Mouse (Mus musculus) MEL (cell line): Measurements from ENCODE around the gene Kat7. TPM values are rescaled to one million over a fixed set of nuclear protein-coding genes. Genes with fewer than 3 reads are reported as not detected.

Experiments used
- DNase-seq: peaks from one replicate; pipeline ENCODE4 v3.0.0; 2011; ENCODE audit warnings: low read depth, low spot score
- H3K27ac ChIP-seq: 2 replicates; pipeline ENCODE4 v1.5.1; 2012; ENCODE audit warnings: low read depth, mild to moderate bottlenecking, control low read depth, low read length, moderate library complexity; ENCODE audit not compliant: control insufficient read depth
- H3K27me3 ChIP-seq, 2 experiments: fragments of 150-350 bp in 1 of 2; sonication (generic) in 1 of 2; 2 replicates each; pipeline ENCODE4 v1.6.1; 2012; ENCODE audit warnings: low read length in 2 of 2, mild to moderate bottlenecking in 2 of 2, improper control_type of control experiment in 1 of 2, moderate library complexity in 1 of 2; ENCODE audit not compliant: insufficient read depth in 2 of 2, control insufficient read depth in 1 of 2
- H3K36me3 ChIP-seq, 2 experiments: 2 replicates each; pipeline ENCODE4 v1.6.1; 2012 to 2014; ENCODE audit warnings: low read length in 2 of 2, improper control_type of control experiment in 1 of 2, inconsistent platforms in 1 of 2, mild to moderate bottlenecking in 1 of 2; ENCODE audit not compliant: insufficient read depth in 2 of 2, control insufficient read depth in 1 of 2
- H3K4me1 ChIP-seq, 2 experiments: fragments of 150-350 bp in 1 of 2; sonication (generic) in 1 of 2; 2 replicates each; pipeline ENCODE4 v1.6.1; 2012; ENCODE audit warnings: low read length in 2 of 2, improper control_type of control experiment in 1 of 2, mild to moderate bottlenecking in 1 of 2; ENCODE audit not compliant: insufficient read depth in 2 of 2, control insufficient read depth in 1 of 2
- H3K4me3 ChIP-seq, 2 experiments: fragments of 150-350 bp in 1 of 2; sonication (generic) in 1 of 2; 2 replicates each; pipeline ENCODE4 v1.5.1; 2012; ENCODE audit warnings: low read depth in 2 of 2, low read length in 2 of 2, mild to moderate bottlenecking in 2 of 2, moderate library complexity in 2 of 2, control low read depth in 1 of 2, improper control_type of control experiment in 1 of 2; ENCODE audit not compliant: control insufficient read depth in 1 of 2, insufficient read depth in 1 of 2
- H3K79me2 ChIP-seq: 2 replicates; pipeline ENCODE4 v1.6.1; 2012; ENCODE audit warnings: mild to moderate bottlenecking, low read length, moderate library complexity; ENCODE audit not compliant: control insufficient read depth, poor library complexity, insufficient read depth
- H3K9ac ChIP-seq: 2 replicates; pipeline ENCODE4 v1.6.1; 2012; ENCODE audit warnings: low read depth, mild to moderate bottlenecking, control low read depth, low read length, moderate library complexity; ENCODE audit not compliant: control insufficient read depth, poor library complexity, severe bottlenecking
- H3K9me3 ChIP-seq: fragments of 150-350 bp; sonication (generic); replicated peaks from 2 replicates; pipeline ENCODE4 v1.6.1; 2012; ENCODE audit warnings: mild to moderate bottlenecking, low read length, improper control_type of control experiment, moderate library complexity; ENCODE audit not compliant: insufficient read depth
- CTCF ChIP-seq, 3 experiments: IDR thresholded peaks in 2 of 3; conservative IDR thresholded peaks in 1 of 3; 2 replicates each; pipeline ENCODE4 v1.5.1; 2011 to 2012; ENCODE audit warnings: low read length in 3 of 3, low read depth in 2 of 3, mild to moderate bottlenecking in 2 of 3, improper control_type of control experiment in 1 of 3, inconsistent platforms in 1 of 3, mixed read lengths in 1 of 3, moderate library complexity in 1 of 3; ENCODE audit not compliant: control insufficient read depth in 1 of 3, insufficient read depth in 1 of 3, poor library complexity in 1 of 3, severe bottlenecking in 1 of 3
- E2F4 ChIP-seq: IDR thresholded peaks from 2 replicates; pipeline ENCODE4 v1.6.1; 2011; ENCODE audit warnings: low read depth, low read length, improper control_type of control experiment, borderline replicate concordance
- EP300 ChIP-seq, 2 experiments: IDR thresholded peaks; 2 replicates each; pipeline ENCODE4 v1.6.1; 2011; ENCODE audit warnings: improper control_type of control experiment in 2 of 2, low read length in 2 of 2, low read depth in 1 of 2, mild to moderate bottlenecking in 1 of 2
- ETS1 ChIP-seq: IDR thresholded peaks from 2 replicates; pipeline ENCODE4 v1.6.1; 2012; ENCODE audit warnings: low read depth, mild to moderate bottlenecking, inconsistent platforms, low read length, improper control_type of control experiment, moderate library complexity
- GABPA ChIP-seq: IDR thresholded peaks from 2 replicates; pipeline ENCODE4 v1.6.1; 2012; ENCODE audit warnings: low read depth, mild to moderate bottlenecking, inconsistent platforms, low read length, improper control_type of control experiment, moderate library complexity
- HCFC1 ChIP-seq: IDR thresholded peaks from 2 replicates; pipeline ENCODE4 v1.6.1; 2012; ENCODE audit warnings: low read depth, mild to moderate bottlenecking, inconsistent platforms, low read length, improper control_type of control experiment, moderate library complexity
- KAT2A ChIP-seq: conservative IDR thresholded peaks from 2 replicates; pipeline ENCODE4 v1.6.1; 2012; ENCODE audit warnings: low read depth, low read length, improper control_type of control experiment, inconsistent platforms
- MAFK ChIP-seq: IDR thresholded peaks from 2 replicates; pipeline ENCODE4 v1.6.1; 2011; ENCODE audit warnings: low read depth, mild to moderate bottlenecking, low read length, improper control_type of control experiment, borderline replicate concordance
- MAX ChIP-seq: IDR thresholded peaks from 2 replicates; pipeline ENCODE4 v1.6.1; 2011; ENCODE audit warnings: low read length, improper control_type of control experiment
- MXI1 ChIP-seq: IDR thresholded peaks from 2 replicates; pipeline ENCODE4 v1.6.1; 2011; ENCODE audit warnings: mild to moderate bottlenecking, low read depth, low read length, improper control_type of control experiment
- MYB ChIP-seq: IDR thresholded peaks from 2 replicates; pipeline ENCODE4 v1.6.1; 2011; ENCODE audit warnings: mild to moderate bottlenecking, low read depth, low read length, improper control_type of control experiment
- MYC ChIP-seq: IDR thresholded peaks from 2 replicates; pipeline ENCODE4 v1.6.1; 2011; ENCODE audit warnings: low read depth, mild to moderate bottlenecking, low read length, improper control_type of control experiment, moderate library complexity
- POLR2A ChIP-seq, 2 experiments: IDR thresholded peaks; 2 replicates each; pipeline ENCODE4 v1.6.1; 2011 to 2012; ENCODE audit warnings: low read length in 2 of 2, mild to moderate bottlenecking in 2 of 2, control low read depth in 1 of 2, improper control_type of control experiment in 1 of 2, low read depth in 1 of 2, moderate library complexity in 1 of 2; ENCODE audit not compliant: control insufficient read depth in 1 of 2, insufficient read depth in 1 of 2, poor library complexity in 1 of 2
- POLR2AphosphoS2 ChIP-seq: IDR thresholded peaks from 2 replicates; pipeline ENCODE4 v1.6.1; 2011; ENCODE audit warnings: low read length, improper control_type of control experiment
- POLR2AphosphoS5 ChIP-seq: IDR thresholded peaks from 2 replicates; pipeline ENCODE4 v1.6.1; 2012; ENCODE audit warnings: low read depth, borderline replicate concordance, mild to moderate bottlenecking, inconsistent platforms, low read length, moderate library complexity, mixed read lengths
- SMC3 ChIP-seq: IDR thresholded peaks from 2 replicates; pipeline ENCODE4 v1.6.1; 2011; ENCODE audit warnings: low read depth, low read length, improper control_type of control experiment
- TBP ChIP-seq: IDR thresholded peaks from 2 replicates; pipeline ENCODE4 v1.8.0; 2011; ENCODE audit warnings: low read depth, low read length, improper control_type of control experiment
- USF1 ChIP-seq: IDR thresholded peaks from 2 replicates; pipeline ENCODE4 v1.6.1; 2014; ENCODE audit warnings: low read depth, mild to moderate bottlenecking, inconsistent platforms, low read length, improper control_type of control experiment, moderate library complexity
- USF2 ChIP-seq, 2 experiments: IDR thresholded peaks; 2 replicates each; pipeline ENCODE4 v1.6.1; 2011 to 2012; ENCODE audit warnings: improper control_type of control experiment in 2 of 2, low read length in 2 of 2, borderline replicate concordance in 1 of 2, inconsistent platforms in 1 of 2, low read depth in 1 of 2, mild to moderate bottlenecking in 1 of 2; ENCODE audit not compliant: insufficient read depth in 1 of 2
- ZC3H11A ChIP-seq: IDR thresholded peaks from 2 replicates; pipeline ENCODE4 v1.6.1; 2012; ENCODE audit warnings: low read depth, mild to moderate bottlenecking, inconsistent platforms, low read length, improper control_type of control experiment
- ZKSCAN1 ChIP-seq: IDR thresholded peaks from 2 replicates; pipeline ENCODE4 v1.6.1; 2012; ENCODE audit warnings: low read depth, mild to moderate bottlenecking, inconsistent platforms, low read length, improper control_type of control experiment, moderate library complexity
- ZMIZ1 ChIP-seq: IDR thresholded peaks from 2 replicates; pipeline ENCODE4 v1.6.1; 2012; ENCODE audit warnings: low read depth, mild to moderate bottlenecking, inconsistent platforms, low read length, improper control_type of control experiment, moderate library complexity
- ZNF384 ChIP-seq: IDR thresholded peaks from 2 replicates; pipeline ENCODE4 v1.6.1; 2012; ENCODE audit warnings: low read depth, mild to moderate bottlenecking, inconsistent platforms, low read length, improper control_type of control experiment
- polyA plus RNA-seq, 2 experiments: library from polyadenylated mRNA; stranded (reverse) in 1 of 2; unstranded in 1 of 2; fragments of >175 nt in 1 of 2; fragments of >200 nt in 1 of 2; gene quantifications; 2 replicates each; pipeline versions ENCODE4 v1.2.1 to v1.2.4; 2012; ENCODE audit warnings: low replicate concordance in 2 of 2, low read depth in 1 of 2; ENCODE audit not compliant: insufficient read length in 2 of 2, insufficient read depth in 1 of 2, missing spikeins in 1 of 2
- total RNA-seq: library from RNA; depleted of rRNA; stranded (reverse); fragments of 300-350 nt; gene quantifications from 2 replicates; pipeline ENCODE4 v1.2.3, GENCODE M21; 2012

The Kat7 gene
- total and polyA plus RNA-seq, 3 experiments = 81.4 to 100 (median 95.4) TPM

DNA sequence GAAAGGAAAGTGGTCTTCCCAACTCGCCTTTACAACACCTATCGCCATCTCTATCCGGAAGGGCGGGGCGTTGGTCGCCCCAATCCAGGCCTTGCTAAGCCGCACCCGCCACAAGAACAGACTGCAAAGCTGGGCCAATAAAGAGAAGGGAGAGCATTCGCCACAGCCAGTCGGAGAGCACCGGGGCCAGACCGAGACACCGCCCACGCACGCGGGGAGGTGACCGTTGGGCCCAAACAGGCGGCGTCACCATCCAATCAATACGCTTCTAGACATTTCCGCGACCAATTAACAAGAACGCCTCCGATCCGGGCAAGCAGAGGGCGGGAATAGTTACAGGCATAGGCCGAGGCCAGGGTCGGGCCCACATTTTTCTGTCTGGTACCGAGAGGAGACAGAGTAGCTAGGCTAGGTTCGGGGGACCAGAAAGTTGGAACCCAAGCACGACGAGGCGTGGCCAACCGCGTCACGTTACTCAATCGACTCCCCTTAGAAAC, 488 bp downstream of the Kat7 start (continued):
- TF ChIP-seq USF2 (IDR thresholded peaks at IDR 0.05; ENCODE audit: borderline replicate concordance in 1 of 2, insufficient read depth in 1 of 2, low read depth in 1 of 2, low read length in 2 of 2) = no peak
- peak; percentile 53 for TF ChIP-seq KAT2A
- no peak for TF ChIP-seq ETS1
- TF ChIP-seq ZMIZ1 = peak; percentile 99
- no peak; the same call in 1 of the 2 replicates for TF ChIP-seq SMC3
- TF ChIP-seq MAFK = no peak
- TF ChIP-seq POLR2AphosphoS2 = peak; percentile 97
- peak in 1 of 2 experiments; percentile 56; a peak in 2 of 4 replicates for TF ChIP-seq EP300 (IDR thresholded peaks at IDR 0.05; ENCODE audit: low read depth in 1 of 2, low read length in 2 of 2)
- peak; percentile 86; the same call in 1 of the 2 replicates for TF ChIP-seq MXI1
- no peak for TF ChIP-seq ZC3H11A
- peak; percentile 69 for TF ChIP-seq HCFC1
- TF ChIP-seq POLR2AphosphoS5 = peak; percentile 91; the same call in 1 of the 2 replicates
- TF ChIP-seq E2F4 = peak; percentile 94
- TF ChIP-seq MYB = peak; percentile 84

DNA sequence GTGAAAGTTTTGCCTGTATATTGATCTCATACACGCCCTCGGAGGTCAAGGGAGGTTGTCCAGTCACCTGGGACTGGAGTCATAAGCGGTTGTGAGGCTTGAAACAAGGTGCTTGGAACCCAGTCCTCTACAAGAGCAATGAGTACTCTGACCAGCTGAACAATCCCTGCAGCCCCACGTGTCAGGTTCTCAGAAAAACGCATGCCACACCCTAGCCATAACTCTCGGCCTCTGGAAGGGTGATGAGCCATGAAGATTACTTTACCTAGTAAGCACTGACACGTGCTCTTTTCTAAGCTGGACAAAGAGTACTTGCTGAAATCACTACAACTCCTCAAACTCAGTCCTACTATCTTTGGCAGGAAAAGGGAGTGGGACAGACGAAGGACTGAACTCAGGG, 2.5 kb downstream of the Kat7 start:
- no peak overlapping the region for H3K9ac ChIP-seq
- no peaks in the 10 kb centered on the region for H3K27me3 ChIP-seq
- TF ChIP-seq MAX = no peak
- TF ChIP-seq, all 39 proteins: peak for 0
- H3K36me3 ChIP-seq = peaks cover 20 to 30% of the 10 kb centered on the region in 2 experiments
- no peak overlapping the region for H3K4me3 ChIP-seq
- H3K4me1 ChIP-seq = peaks cover 10% of the 10 kb centered on the region in 2 experiments
- DNase-seq = no peak
- H3K9me3 ChIP-seq = no peaks in the 10 kb centered on the region
- H3K79me2 ChIP-seq = peaks cover 41% of the 10 kb centered on the region
- no peak overlapping the region for H3K27ac ChIP-seq

DNA sequence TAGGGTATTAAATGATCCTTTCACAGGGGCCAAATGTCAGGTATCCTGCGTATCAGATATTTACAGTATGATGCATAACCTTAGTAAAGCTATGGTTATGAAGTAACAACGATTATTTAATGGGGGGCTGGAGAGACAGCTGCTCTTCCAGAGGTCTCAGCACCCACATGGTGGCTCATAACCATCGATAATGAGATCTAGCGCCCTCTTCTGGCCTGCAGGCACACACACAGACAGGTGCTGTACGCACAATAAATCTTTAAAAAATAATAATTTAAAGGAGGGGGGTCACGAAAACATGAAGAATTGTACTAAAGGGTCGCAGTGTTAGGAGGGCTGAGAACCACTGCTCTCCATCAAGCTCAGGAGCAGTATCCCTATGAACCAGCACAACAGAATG, 4.4 kb downstream of the Kat7 start:
- H3K27me3 ChIP-seq = no peaks in the 10 kb centered on the region
- no peaks in the 10 kb centered on the region for H3K9me3 ChIP-seq
- H3K9ac ChIP-seq = no peak overlapping the region
- TF ChIP-seq SMC3 (peak; percentile 30), E2F4 (no peak), POLR2AphosphoS2 (no peak), ZNF384 (no peak), POLR2A (IDR thresholded peaks at IDR 0.05; ENCODE audit: control insufficient read depth in 1 of 2, insufficient read depth in 1 of 2, low read depth in 1 of 2, low read length in 2 of 2, poor library complexity in 1 of 2) (no peak), MAFK (no peak), ZKSCAN1 (no peak), ZC3H11A (peak; percentile 27), USF1 (no peak), GABPA (no peak), TBP (no peak), CTCF (IDR thresholded peaks at IDR 0.05 in 2 of 3, conservative IDR thresholded peaks at IDR 0.05 in 1 of 3; ENCODE audit: control insufficient read depth in 1 of 3, insufficient read depth in 1 of 3, low read depth in 2 of 3, low read length in 3 of 3, poor library complexity in 1 of 3, severe bottlenecking in 1 of 3) (peak; percentile 55 to 75 (median 58)), ZMIZ1 (no peak), MYC (peak; percentile 64; the same call in 1 of the 2 replicates)
- DNase-seq = peak; percentile 66
- H3K27ac ChIP-seq = no peak overlapping the region
- H3K4me1 ChIP-seq = peaks cover 5 to 8% of the 10 kb centered on the region in 2 experiments
- peaks cover 11 to 46% of the 10 kb centered on the region in 2 experiments for H3K36me3 ChIP-seq
- H3K4me3 ChIP-seq = no peak overlapping the region
- H3K79me2 ChIP-seq = peaks cover 43% of the 10 kb centered on the region
